Comparison of ENCODE assay signal across 1 mouse cellular context in the genomic region with DNA sequence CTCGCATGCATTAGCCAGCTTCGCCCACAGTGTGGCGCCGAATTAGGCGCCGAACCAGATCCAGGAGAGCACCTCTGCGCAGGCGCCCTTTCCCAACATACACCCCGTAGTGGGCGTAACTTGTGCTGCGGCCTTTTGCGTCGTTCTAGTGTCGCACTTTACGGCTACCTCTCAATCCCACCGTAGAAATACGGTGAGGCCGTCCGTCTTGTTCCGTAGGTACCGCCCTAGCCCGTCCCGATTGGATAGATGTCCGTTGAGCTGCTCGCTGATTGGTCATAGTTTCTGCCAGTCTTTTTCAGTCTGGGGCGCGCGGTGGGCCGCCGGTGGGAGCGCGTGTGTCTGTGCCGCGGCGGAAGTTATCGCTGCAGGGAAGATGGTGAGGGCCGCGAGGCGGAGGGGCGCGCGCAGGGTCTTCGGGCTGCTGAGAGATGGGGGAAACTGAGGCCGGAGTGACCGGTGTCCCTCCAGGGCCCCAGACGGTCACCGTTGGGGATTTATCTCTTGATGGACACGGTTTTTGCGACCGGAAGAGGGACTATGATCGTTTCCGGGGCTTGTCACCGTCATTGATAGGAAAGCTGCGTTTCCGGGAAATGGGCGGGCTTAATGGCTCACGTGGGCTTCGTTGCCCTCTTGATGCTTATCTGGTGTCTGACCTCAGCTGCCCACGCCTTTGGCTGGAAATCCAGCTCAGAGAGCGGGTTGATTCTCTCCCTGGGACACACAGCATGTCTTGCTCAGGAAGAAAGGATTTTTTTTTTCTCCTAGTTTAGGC.
TF ChIP-seq lines count a peak whose summit lies in the region.

TSS of gene Lsm4 (plus strand) at position 170 of the 778 bp plus-strand sequence.

TF ChIP-seq in CH12.LX, 34 proteins besides CTCF, POLR2A, EP300 and RAD21 (continued from another document):
- TF ChIP-seq BHLHE40 (IDR thresholded peaks at IDR 0.05; ENCODE audit: low read depth, low read length) (peak; percentile 74), HCFC1 (IDR thresholded peaks at IDR 0.05; ENCODE audit: low read depth, low read length) (peak; percentile 80), MXI1 (IDR thresholded peaks at IDR 0.05; ENCODE audit: low read depth, low read length) (peak; percentile 95), JUN (IDR thresholded peaks at IDR 0.05; ENCODE audit: insufficient read depth, low read depth, low read length) (peak; percentile 19; the same call in 1 of the 2 replicates), MAFK (IDR thresholded peaks at IDR 0.05; ENCODE audit: insufficient replicate concordance, low read length) (no peak), ZKSCAN1 (IDR thresholded peaks at IDR 0.05; ENCODE audit: borderline replicate concordance, low read depth, low read length) (no peak), ZNF384 (IDR thresholded peaks at IDR 0.05; ENCODE audit: low read depth, low read length) (no peak), ZMIZ1 (IDR thresholded peaks at IDR 0.05; ENCODE audit: low read depth, low read length) (peak; percentile 84), TBP (conservative IDR thresholded peaks at IDR 0.05; ENCODE audit: low read depth, low read length) (peak; percentile 93), ELF1 (IDR thresholded peaks at IDR 0.05; ENCODE audit: low read depth, low read length) (peak; percentile 87), MAZ (IDR thresholded peaks at IDR 0.05; ENCODE audit: low read depth, low read length) (0 out of 2 replicates have a peak, but pooled peaks have one; percentile 54), POLR2AphosphoS2 (IDR thresholded peaks at IDR 0.05; ENCODE audit: low read depth, low read length) (peak; percentile 76; the same call in 1 of the 2 replicates), GABPA (IDR thresholded peaks at IDR 0.05; ENCODE audit: insufficient replicate concordance, low read depth, low read length) (no peak; the same call in 1 of the 2 replicates), NRF1 (IDR thresholded peaks at IDR 0.05; ENCODE audit: low read depth, low read length) (peak; percentile 95), IRF4 (IDR thresholded peaks at IDR 0.05; ENCODE audit: low read depth, low read length) (peak; percentile 5; the same call in 1 of the 2 replicates), MEF2A (IDR thresholded peaks at IDR 0.05; ENCODE audit: borderline replicate concordance, low read depth, low read length) (peak; percentile 48; the same call in 1 of the 2 replicates), E2F4 (IDR thresholded peaks at IDR 0.05; ENCODE audit: insufficient replicate concordance, low read depth, low read length) (peak; percentile 54; the same call in 1 of the 2 replicates), MYC (IDR thresholded peaks at IDR 0.05; ENCODE audit: low read depth, low read length) (peak; percentile 86), UBTF (IDR thresholded peaks at IDR 0.05; ENCODE audit: low read depth, low read length) (no peak), PAX5 (IDR thresholded peaks at IDR 0.05; ENCODE audit: low read length) (no peak)
TF ChIP-seq in CH12.LX: peak in this region for 25.
